Mouse (Mus musculus): ENCODE results near the gene Retreg2.

GRCm38 (mm10) chr1:75122211-75122610, 20.4 kb upstream of the Retreg2 start:
- no peak for TF ChIP-seq CTCF (IDR thresholded peaks at IDR 0.05; ENCODE audit: extremely low read depth, insufficient read depth, low read length)
- TF ChIP-seq POLR2A (IDR thresholded peaks at IDR 0.05; ENCODE audit: extremely low read depth, insufficient read depth, low read length) = no peak
